Mouse (Mus musculus): ENCODE data around the gene Mr1. TPM values are rescaled to one million over a fixed set of nuclear protein-coding genes. Genes with fewer than 3 reads are reported as not detected.

Mr1 gene
- polyA plus RNA-seq, 1 experiment from 2014 or later = 7.7 TPM

DNA sequence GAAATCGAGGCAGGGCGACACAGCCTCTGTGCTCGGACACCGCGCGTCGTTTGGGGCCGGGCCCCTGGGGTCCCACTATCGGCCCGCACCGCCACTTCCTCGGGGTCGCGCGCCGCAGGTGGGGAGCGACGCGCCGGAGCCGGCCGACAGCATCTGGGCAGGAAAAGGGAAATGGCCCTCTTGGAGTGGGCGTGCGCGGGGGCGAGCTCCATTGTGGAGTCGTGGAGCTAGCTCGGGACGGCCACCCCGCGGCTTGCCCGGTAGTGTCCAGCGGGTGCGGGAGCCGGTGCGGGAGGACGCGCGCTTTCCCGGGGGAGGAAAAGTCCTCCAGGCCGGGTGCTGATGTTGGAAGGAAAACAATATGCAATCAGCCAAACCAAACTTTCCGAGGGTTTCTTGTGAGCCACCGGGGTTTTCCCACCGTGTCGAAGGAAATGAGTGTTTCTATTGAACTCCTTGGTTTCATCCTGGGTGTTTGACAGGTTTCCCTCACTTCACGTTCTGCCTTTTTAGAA is 12.4 kb upstream of the Mr1 start:
- Histone ChIP-seq H3K9ac (peak overlapping the region; percentile 88), H3K9me3 (no peaks in the 10 kb centered on the region), H3K36me3 (no peaks in the 10 kb centered on the region), H3K4me1 (peaks cover 18% of the 10 kb centered on the region), H3K27ac (peak overlapping the region; percentile 80), H3K4me3 (peak overlapping the region; percentile 92), H3K27me3 (no peaks in the 10 kb centered on the region), H3K4me2 (replicated peaks) (peak overlapping the region; percentile 80)
- peak; percentile 61 for ATAC-seq (ENCODE audit: low FRiP score, low read depth)
- WGBS = under 1% methylated on average over 46 of the region's 46 CpGs

DNA sequence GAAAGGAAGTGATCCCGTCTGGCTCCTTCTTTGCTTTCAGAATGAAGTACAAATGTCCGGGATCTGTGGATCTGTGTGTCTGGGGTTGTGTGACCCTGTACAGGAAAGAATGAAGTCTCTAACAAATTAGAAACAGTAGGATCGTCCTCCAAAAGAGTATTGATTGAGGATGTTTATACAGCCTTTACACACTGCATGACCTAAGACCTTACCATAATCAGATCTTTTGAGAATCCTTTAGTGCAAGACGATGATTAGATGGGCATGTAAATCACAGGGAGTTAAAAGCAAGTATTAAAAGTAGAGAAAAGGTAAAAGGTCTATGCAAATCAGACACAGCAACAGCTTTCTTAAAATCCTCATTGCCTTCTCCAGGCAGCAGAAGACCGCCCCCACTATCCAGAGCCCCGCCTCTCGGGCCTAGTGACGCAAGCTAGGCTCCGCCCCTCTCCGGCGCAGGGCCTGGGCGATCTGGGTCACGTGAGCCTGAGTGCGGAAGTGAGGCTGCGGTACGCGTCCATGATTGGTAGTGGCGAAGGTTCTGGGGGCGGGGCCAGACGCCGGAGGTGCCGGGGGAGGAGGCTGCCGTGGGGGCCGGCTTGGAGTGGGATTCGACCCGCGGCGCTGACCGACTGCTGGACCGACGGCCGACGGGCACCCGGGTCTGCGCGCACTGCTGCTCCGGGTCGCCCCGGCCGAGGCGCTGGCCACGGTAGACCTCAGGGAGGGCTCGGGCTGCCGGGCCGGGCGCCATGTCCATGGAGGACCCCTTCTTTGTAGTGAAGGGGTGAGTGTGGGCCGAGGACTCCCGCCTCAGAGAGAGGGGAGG is 11.7 kb upstream of the Mr1 start, which contains the start of gene Stx6:
Stx6 (plus strand) TSS at position 575 of the 829 bp plus-strand sequence.
- Histone ChIP-seq H3K36me3 (no peaks in the 10 kb centered on the region), H3K4me3 (peak within 1 kb of the TSS; percentile 92), H3K9me3 (no peaks in the 10 kb centered on the region), H3K4me1 (peaks cover 12% of the 10 kb centered on the region), H3K27ac (peak within 1 kb of the TSS; percentile 80), H3K9ac (peak within 1 kb of the TSS; percentile 88), H3K27me3 (no peaks in the 10 kb centered on the region), H3K4me2 (replicated peaks) (peak within 1 kb of the TSS; percentile 80)
- peak; percentile 98 for ATAC-seq (ENCODE audit: low FRiP score, low read depth)
- WGBS = 2% methylated on average over 48 of the region's 48 CpGs

DNA sequence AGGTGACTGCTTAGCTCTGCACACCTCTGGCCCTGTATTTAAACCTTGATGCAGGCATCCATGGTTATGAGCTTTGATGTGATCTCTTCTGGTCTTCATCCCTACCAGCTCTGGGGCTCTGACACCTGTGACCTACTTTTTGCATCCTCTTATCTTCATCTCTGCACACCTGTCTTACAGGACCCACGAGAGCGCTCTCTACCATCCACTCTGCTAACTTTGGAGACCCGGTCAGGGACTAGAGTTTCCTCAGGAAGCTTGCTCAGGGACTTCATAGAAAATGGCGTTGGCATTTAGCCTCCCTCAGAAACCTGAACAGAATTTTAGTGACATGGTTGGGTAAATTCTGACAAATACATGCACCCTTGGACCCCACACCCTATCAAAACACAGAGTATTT is 7.3 kb upstream of the Mr1 start:
- no peak overlapping the region for H3K27ac ChIP-seq
- H3K4me3 ChIP-seq = no peak overlapping the region
- no peak overlapping the region for H3K4me2 ChIP-seq (replicated peaks)
- no peak for ATAC-seq (ENCODE audit: low FRiP score, low read depth)
- no peaks in the 10 kb centered on the region for H3K9me3 ChIP-seq
- no peaks in the 10 kb centered on the region for H3K36me3 ChIP-seq
- WGBS = 74% methylated on average over 4 of the region's 4 CpGs
- H3K27me3 ChIP-seq = no peaks in the 10 kb centered on the region
- H3K4me1 ChIP-seq = no peaks in the 10 kb centered on the region
- no peak overlapping the region for H3K9ac ChIP-seq

DNA sequence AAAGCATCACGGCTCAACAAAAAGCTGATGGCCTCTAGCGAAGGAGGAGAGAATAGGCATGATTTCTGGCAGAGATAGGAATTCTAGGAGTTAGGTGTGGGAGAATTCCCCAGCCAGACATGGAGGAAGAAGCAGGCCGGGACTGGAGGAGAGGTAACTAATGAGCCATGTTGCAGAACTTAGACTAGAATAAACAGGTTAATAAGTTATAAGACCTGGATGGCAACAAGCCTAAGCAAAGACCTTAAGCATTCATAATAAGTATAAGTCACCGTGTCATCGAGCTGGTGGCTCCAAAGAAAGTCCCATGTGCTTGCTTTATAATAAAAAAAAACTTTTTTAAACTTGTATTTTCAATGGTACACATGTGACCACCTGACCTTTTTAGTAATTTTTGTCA is 4.2 kb upstream of the Mr1 start:
- no peaks in the 10 kb centered on the region for H3K9me3 ChIP-seq
- no peak overlapping the region for H3K27ac ChIP-seq
- H3K36me3 ChIP-seq = no peaks in the 10 kb centered on the region
- H3K4me3 ChIP-seq = no peak overlapping the region
- 86% methylated on average over 5 of the region's 5 CpGs for WGBS
- no peak overlapping the region for H3K4me2 ChIP-seq (replicated peaks)
- H3K27me3 ChIP-seq = no peaks in the 10 kb centered on the region
- ATAC-seq (ENCODE audit: low FRiP score, low read depth) = no peak
- peaks cover 6% of the 10 kb centered on the region for H3K4me1 ChIP-seq
- no peak overlapping the region for H3K9ac ChIP-seq

DNA sequence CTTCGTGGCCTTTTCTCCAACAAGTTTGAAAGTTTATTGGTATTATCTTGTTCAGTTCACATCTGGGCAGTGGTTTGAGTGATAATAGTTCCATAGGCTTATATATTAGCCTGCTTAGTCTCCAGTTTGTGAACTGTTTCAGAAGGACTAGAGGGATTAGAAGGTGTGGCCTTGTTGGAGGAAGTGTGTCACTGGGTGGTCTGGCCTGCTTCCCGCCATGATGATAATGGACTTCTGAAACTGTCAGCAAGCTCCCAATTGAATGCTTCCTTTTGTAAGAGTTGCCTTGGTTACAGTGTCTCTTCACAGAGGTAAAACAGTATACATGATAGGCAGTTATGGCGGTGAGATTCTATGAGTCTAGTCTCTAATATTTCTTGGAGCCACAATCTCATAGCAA is 2.8 kb upstream of the Mr1 start:
- 94% methylated on average over 3 of the region's 3 CpGs for WGBS
- no peak for ATAC-seq (ENCODE audit: low FRiP score, low read depth)
- no peaks in the 10 kb centered on the region for H3K27me3 ChIP-seq
- H3K9me3 ChIP-seq = no peaks in the 10 kb centered on the region
- H3K4me2 ChIP-seq (replicated peaks) = no peak overlapping the region
- H3K27ac ChIP-seq = no peak overlapping the region
- H3K4me1 ChIP-seq = peaks cover 10% of the 10 kb centered on the region
- no peaks in the 10 kb centered on the region for H3K36me3 ChIP-seq
- H3K9ac ChIP-seq = no peak overlapping the region
- no peak overlapping the region for H3K4me3 ChIP-seq

DNA sequence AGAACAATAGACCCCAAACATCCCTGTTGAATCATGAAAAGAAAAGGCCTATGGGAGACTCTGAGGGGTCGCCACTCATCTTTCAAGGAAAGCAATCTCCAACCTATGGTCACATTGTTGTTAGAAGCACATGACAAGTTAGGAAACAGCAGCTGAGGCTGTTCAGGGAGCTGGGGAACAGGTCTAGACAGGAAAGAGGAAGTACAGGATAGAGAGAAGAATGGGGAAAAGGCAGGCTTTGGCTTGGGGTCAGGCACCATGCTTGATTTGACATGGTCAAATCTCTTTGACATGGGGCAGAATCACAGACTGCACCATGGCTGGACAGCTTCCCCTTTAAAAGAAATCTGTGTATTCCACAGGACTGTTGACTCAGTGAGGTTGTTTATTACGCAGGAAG is 614 bp upstream of the Mr1 start:
- no peak overlapping the region for H3K27ac ChIP-seq
- H3K27me3 ChIP-seq = no peaks in the 10 kb centered on the region
- H3K9me3 ChIP-seq = no peaks in the 10 kb centered on the region
- H3K4me2 ChIP-seq (replicated peaks) = no peak overlapping the region
- peaks cover 10% of the 10 kb centered on the region for H3K4me1 ChIP-seq
- 90% methylated on average over 2 of the region's 2 CpGs for WGBS
- no peak overlapping the region for H3K4me3 ChIP-seq
- no peak for ATAC-seq (ENCODE audit: low FRiP score, low read depth)
- no peak overlapping the region for H3K9ac ChIP-seq
- H3K36me3 ChIP-seq = no peaks in the 10 kb centered on the region

DNA sequence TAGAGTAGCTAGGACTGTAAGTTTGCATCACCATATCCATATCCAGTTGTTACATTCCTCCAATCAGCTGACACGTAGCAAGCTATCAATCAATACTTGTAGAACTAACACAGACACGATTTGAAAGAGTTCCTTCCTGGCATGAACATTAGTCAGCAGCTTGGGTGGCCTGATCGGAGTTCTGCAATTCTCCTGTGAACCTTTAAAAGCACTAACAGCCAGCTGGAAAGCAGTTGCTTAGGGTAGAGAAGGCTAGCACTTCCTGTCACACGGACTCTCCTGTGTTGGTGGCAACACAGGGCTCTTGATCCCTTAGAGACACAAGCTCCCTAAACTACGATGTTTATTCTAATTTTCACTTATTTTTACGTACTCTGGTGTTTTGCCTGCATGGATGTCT is 994 bp downstream of the Mr1 start:
- Histone ChIP-seq H3K4me3 (peak overlapping the region; percentile 44), H3K9ac (peak overlapping the region; percentile 64), H3K27ac (peak overlapping the region; percentile 52; the same call in 1 of the 2 replicates), H3K36me3 (no peaks in the 10 kb centered on the region), H3K27me3 (no peaks in the 10 kb centered on the region), H3K9me3 (no peaks in the 10 kb centered on the region), H3K4me2 (replicated peaks) (peak overlapping the region; percentile 64), H3K4me1 (peaks cover 10% of the 10 kb centered on the region)
- ATAC-seq (ENCODE audit: low FRiP score, low read depth) = no peak
- WGBS = 38% methylated on average over 6 of the region's 6 CpGs

DNA sequence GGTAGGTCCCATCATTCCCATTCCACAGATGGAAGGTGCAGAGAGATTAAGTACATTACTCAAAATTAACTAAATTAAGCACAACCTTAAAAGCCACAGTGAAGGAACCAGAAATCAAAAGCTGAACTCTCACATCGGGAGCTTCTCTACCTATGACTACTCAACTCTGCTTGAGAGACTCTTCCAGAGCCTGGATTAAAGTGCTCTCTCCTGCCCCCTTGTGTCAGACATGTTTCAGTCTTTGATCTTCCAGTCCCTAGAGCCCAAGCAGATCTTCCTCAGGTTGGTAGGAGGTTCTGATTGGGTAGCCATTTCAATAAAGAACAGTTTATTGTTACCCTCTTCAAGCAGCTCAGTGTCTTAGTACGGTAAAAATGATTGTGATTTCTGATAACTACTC is 6.5 kb downstream of the Mr1 start:
- 72% methylated on average over 2 of the region's 2 CpGs for WGBS
- H3K9ac ChIP-seq = no peak overlapping the region

DNA sequence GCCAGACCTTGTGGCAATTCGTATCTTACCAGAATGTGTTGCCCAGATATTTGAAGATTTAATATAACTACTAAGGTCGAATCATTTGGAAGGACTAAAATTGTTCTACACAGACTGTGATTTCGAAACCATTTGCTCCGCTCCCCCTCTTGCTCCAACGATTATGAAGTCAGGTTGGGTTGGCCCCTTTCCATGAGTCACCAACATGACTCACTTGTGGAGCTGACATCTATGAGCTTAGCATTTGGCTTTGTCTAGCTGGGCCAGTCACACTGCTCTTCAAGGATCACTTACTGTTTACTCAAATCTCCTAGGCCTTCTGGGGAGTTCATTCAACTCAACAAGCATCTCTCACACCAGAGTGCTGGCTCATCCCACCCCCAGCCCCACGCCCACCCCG is 7.8 kb downstream of the Mr1 start:
- Histone ChIP-seq H3K9me3 (no peaks in the 10 kb centered on the region), H3K4me3 (no peak overlapping the region), H3K27ac (no peak overlapping the region), H3K9ac (no peak overlapping the region), H3K27me3 (no peaks in the 10 kb centered on the region), H3K4me2 (replicated peaks) (no peak overlapping the region), H3K4me1 (peaks cover 10% of the 10 kb centered on the region), H3K36me3 (peaks cover 5% of the 10 kb centered on the region; the same call in 1 of the 2 replicates)
- WGBS = 87% methylated on average over 7 of the region's 7 CpGs
- ATAC-seq (ENCODE audit: low FRiP score, low read depth) = no peak

More for the DNA sequence above, 6.5 kb downstream of the Mr1 start:
- Histone ChIP-seq H3K4me1 (peaks cover 3% of the 10 kb centered on the region), H3K27ac (no peak overlapping the region), H3K4me3 (no peak overlapping the region), H3K9me3 (no peaks in the 10 kb centered on the region), H3K36me3 (peaks cover 5% of the 10 kb centered on the region; the same call in 1 of the 2 replicates), H3K27me3 (no peaks in the 10 kb centered on the region), H3K4me2 (replicated peaks) (no peak overlapping the region)
- ATAC-seq (ENCODE audit: low FRiP score, low read depth) = no peak

DNA sequence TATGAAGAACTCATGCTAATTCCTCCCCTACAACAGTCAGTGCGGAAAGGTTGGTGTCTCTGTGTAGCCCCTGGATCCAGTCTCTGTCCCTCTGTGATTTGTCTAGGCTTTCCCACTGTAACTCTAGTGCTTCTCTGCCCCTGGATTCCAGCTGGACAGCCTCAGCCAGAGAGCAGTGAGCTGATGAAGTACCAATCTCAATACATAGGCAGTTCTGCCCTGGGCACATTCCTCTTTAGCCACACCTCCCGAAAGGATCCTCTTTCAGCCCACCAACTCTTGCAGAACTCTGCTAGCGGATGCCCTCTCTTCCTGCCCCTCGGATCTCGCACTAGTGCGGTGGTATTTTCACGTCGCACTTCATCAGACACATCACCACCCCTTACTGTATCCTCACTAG is 11.7 kb downstream of the Mr1 start:
- H3K27ac ChIP-seq = no peak overlapping the region
- WGBS = 36% methylated on average over 8 of the region's 8 CpGs
- no peak overlapping the region for H3K4me3 ChIP-seq
- H3K9me3 ChIP-seq = no peaks in the 10 kb centered on the region
- H3K36me3 ChIP-seq = peaks cover 11% of the 10 kb centered on the region
- peaks cover 10% of the 10 kb centered on the region for H3K4me1 ChIP-seq
- no peak overlapping the region for H3K9ac ChIP-seq
- no peak for ATAC-seq (ENCODE audit: low FRiP score, low read depth)
- H3K27me3 ChIP-seq = no peaks in the 10 kb centered on the region
- H3K4me2 ChIP-seq (replicated peaks) = no peak overlapping the region

DNA sequence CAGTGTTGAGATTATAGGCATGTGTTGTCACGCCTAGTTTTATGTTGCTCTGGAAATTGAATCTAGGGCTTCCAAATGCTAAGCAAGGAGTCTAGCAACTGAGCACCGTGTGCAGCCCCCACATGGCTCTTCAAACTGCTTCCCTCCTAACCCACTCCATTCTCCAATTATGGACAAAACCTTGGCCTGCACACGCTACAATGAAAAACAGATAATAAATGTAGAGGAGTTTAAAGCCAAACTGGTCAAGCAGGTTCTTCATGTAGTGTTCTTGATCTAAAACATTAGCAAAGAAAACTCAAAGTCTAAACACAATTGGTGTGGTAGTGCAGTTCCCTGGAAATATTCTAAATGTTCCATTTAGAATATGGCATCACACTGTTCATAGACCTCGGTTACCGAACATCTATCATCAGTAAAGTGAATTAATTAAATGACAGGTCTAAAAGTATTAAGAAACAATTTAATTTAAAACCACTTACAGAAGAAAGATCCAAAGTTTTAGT is 19.1 kb downstream of the Mr1 start:
- no peak overlapping the region for H3K9ac ChIP-seq
- no peaks in the 10 kb centered on the region for H3K9me3 ChIP-seq
- H3K4me1 ChIP-seq = peaks cover 11% of the 10 kb centered on the region
- H3K4me2 ChIP-seq (replicated peaks) = no peak overlapping the region
- no peak overlapping the region for H3K27ac ChIP-seq
- peaks cover 6% of the 10 kb centered on the region for H3K36me3 ChIP-seq
- 76% methylated on average over 5 of the region's 5 CpGs for WGBS
- no peaks in the 10 kb centered on the region for H3K27me3 ChIP-seq
- no peak for ATAC-seq (ENCODE audit: low FRiP score, low read depth)
- no peak overlapping the region for H3K4me3 ChIP-seq

DNA sequence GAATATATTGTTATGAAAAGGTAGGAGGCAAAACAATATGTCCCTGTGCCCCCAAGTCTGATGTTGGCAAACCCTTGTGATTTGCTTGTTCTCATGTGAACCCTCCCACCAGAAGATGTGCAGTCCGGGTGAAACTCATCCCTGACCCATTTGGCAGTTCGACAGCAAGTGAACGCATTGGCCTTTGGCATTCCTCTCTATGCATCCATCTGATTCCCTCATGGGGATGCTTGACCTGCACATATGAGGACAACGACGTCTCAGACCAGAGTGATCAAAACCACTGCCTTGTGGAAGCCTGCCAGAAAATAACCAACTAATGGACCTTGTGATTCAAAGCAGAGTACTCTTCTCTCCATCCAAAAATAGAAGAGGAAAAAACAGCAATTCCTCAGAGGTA is 19.9 kb downstream of the Mr1 start:
- Histone ChIP-seq H3K4me1 (peaks cover 12% of the 10 kb centered on the region), H3K36me3 (peaks cover 6% of the 10 kb centered on the region; the same call in 1 of the 2 replicates), H3K27me3 (no peaks in the 10 kb centered on the region), H3K4me3 (no peak overlapping the region), H3K9me3 (no peaks in the 10 kb centered on the region), H3K4me2 (replicated peaks) (no peak overlapping the region), H3K9ac (no peak overlapping the region), H3K27ac (no peak overlapping the region)
- no peak for ATAC-seq (ENCODE audit: low FRiP score, low read depth)
- 77% methylated on average over 5 of the region's 5 CpGs for WGBS

Data from limb, embryonic 13.5 days (tissue).